Mouse (Mus musculus) layer of hippocampus, adult 9-10 months (tissue): ENCODE results near the gene Tmem198.

Experiments
- DNase-seq: peaks from one replicate; pipeline ENCODE4 v3.0.0; 2022; ENCODE audit warnings: low spot score

Tmem198 gene

DNA sequence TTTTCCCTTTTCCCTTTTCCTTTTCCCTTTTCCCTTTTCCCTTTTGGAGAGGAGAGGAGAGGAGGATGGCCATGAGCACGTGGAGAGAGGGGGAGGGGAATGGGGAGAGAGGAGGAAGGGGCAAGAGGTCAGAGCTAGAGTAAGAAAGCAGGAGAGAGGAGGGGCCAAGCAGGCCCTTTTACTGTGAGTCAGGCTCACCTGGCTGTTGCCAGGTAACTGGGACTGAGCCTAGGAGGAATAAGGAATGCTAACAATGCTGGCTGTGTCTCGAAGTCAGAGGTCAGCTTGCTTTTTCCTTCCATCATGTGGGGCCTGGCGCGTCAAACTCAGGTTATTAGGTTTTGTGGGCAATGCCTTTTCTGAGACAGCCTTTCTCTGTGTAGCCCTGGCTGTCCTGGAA lies 38.7 kb downstream of the Tmem198 start:
- DNase-seq = no peak

DNA sequence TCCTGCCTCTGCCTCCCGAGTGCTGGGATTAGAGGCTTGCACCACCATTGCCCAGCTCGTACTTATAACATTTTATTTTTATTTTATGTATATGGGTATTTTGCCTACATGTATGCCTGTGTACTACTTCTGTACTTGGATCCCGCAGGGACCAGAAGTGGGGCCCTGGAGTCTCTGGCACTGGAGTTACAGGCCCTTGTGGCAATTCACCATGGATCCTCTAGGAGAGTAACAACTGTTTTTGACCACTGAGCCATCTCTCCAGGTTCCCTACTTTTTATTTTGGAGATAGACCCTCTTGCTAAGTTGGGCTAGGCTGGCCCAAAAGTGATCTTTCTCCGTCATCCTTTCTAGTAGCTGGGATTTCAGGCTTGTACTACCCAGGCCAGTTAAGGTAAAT lies 39.1 kb downstream of the Tmem198 start:
- DNase-seq = no peak

DNA sequence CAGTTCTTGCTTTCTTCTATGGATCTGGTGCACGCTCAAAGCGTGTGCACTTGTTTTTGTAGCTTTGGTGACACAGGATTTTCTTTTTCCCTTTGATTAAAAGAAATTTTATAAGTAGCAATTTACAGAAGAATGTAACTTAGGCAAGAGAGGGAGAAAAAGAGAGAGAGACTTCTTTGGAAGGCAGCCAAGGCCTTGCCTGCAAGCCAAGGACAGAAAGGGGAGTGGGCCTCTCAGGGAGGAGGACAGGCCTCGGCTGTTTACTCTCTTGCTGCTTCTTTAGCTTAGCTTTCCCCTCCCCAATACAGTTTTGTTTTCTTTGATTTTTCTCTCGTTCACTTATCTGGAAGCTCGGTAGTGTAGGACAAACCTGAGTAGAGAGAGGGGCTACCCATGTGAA lies 40.2 kb downstream of the Tmem198 start:
- DNase-seq = no peak

DNA sequence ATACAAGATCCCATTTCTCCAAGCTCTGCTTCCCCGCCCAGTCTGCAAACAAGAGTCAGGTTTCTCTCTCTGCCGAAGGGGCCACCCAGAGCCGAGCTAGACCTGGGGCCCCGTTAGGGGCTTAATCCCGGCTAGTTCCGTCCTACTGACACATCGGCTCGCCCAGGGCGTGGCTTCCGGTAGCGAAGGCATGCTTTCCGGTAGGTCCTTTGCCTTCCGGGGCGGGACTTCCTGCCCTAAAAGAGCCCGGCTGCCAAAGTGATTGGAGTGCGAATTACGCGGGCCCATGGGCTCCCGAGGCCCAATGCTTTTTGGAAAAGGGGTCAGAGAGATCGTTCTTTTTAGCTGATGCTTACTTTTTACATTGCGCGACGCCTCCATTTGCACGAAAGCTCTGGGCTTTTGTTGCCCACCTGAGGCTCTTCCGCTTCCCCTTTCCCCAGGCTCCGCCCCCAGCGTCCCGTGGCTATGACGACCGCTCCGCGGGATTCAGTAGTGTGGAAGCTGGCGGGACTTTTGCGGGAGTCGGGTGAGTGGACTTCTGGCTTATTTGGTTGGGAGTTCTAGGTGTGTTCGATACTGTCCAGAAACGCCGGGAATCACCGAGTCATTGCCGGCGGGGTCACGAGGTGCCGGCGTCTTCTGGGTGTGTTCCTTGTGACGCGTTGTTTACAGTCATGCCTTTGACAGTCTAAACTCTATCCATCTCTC lies 42.1 kb downstream of the Tmem198 start, which contains the start of gene Stk11ip:
Gene Stk11ip, plus strand, starts transcription at position 209 of the 711 bp plus-strand sequence.
- DNase-seq = peak; percentile 89

DNA sequence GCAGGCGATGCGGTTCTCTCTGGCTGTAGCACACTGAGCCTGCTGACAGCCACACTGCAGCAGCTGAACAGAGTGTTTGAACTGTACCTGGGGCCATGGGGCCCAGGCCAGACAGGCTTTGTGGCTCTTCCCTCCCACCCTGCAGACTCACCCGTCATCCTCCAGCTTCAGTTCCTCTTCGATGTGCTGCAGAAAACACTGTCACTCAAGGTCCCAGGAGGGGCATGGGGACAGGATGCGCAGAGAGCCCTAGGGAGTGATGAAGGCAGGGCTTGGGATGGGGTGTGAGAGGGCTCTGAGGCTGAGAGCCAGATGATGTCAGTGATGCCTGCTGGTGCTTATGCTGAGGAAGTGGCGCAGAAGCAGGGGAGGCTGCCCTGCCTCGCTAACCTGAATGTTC lies 45.3 kb downstream of the Tmem198 start:
- no peak for DNase-seq

DNA sequence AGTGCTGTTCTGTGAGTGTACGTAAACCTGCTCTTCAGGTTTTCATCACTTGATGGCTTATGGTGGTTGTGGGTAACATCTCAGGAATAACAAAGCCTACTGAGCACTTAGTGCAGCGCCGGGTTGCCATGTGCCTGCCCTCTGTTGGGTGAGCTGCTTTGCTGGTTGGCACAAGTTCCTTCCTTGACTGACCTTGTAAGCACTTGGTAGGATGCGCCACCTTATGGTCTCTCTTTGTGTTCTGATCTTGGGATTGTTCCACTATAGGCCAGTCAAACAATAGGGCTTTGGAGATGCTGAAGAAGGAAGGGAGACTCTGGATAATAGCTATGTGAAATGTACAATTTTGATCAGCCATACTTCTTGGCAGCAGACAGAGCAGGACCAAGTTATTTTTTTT lies 51.2 kb downstream of the Tmem198 start:
- no peak for DNase-seq

DNA sequence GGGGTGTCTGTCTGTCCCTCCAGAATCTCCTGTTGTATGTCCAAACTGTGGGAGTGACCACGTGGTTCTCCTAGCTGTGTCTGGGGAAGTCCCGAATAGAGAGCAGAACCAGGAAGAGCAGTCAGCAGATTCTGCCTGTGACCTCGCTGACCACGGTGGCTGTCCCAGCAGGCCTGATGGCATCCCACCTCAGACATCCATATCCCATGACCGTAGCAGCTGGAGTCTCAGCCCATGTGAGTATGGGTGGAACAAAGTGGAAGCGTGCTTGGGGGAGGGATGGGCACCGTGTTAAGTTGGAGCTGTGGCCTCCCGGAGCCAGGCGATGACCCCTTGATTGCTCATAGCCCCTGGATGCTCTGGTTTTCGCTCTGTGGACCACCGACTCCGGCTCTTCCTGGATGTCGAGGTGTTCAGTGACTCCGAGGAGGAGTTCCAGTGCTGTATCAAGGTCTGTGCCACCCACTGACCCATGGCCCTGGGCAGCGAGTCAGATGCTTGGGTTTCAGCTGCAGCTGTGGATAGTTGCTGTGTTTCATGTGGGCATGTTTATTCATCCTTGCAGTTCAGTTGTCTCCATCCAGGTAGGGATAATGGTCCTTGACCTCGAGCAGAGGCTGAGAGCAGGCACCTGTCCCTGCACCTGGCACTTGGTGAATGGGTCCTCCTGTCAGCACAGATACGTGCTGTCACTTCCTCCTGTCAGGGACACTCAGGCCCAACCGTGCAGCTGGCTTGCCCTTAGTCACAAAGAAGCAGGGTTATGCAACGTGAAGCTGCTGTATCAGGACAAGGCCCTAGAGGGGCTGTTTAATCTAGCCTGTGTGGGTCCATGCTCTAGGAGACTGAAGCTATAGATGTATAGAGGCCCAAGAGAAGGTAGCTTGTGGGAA lies 53.2 kb downstream of the Tmem198 start:
- no peak for DNase-seq

DNA sequence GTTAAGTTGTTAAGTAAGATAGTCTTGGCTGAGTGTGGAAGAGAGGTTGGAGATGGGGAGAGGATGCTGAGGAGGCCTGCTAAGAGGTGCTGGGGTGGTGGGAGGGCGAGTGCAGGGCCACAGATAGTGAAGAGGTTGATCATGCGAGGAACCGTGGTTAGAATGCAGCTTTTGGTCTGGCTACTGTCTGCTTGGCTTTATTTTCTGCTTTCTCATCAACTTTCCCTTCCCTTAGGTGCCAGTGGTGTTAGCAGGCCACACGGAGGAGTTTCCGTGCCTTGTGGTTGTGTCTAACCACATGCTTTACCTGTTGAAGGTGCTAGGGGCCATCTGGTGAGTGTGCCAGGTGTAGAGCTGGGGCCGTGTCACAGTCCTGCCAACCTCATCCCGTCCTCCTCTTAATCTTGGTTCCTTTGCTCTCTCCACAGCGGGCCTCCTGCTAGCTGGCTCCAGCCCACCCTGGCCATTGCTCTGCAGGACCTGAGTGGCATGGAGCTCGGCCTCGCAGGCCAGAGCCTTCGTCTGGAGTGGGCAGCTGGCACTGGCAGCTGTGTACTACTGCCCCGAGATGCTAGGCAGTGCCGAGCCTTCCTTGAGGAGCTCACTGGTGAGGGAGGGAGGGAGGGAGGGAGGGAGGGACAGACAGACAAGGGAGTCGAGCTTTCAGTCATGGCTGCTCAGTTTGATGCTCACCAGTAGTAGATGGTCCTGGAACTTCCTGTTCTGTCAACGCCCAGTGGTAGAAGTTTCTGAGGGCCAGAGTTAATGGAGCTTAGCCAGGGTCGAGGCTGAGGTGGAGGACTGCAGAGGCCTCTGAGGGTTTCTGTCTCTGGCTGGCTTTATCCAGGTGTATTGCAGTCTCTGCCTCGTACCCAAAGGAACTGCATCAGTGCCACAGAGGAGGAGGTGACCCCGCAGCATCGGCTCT lies 54.3 kb downstream of the Tmem198 start:
- no peak for DNase-seq
